Mouse (Mus musculus): ENCODE measurements around the gene Olfr1281. TPM values are rescaled to one million over a fixed set of nuclear protein-coding genes. Genes with fewer than 3 reads are reported as not detected.

Gene Olfr1281
- total RNA-seq (2012; rRNA removed) (not detected in 2 replicates), polyA plus RNA-seq (2012; ENCODE audit: insufficient read depth in 1 of 2, insufficient read length in 2 of 2, low read depth in 1 of 2, low replicate concordance in 2 of 2, missing spikeins in 1 of 2) (not detected)

DNA sequence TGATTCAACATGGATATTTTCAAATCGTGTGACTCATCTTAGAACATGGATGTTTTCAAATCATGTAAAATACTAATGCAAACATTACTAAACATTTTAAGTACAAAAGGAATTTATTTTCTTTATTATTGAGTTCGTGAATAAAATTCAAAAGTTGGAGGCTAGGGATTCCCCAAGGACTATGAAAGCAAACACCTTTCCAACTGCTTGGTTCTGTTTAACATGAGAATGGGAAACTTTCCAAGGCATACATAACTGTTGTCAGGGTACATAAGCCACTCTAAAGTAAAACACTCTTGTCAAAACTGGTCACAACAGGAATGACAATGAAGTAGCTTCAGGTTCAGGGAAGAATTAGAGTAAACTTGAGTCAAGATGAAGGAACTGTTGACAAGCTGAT lies at the start of gene Olfr1281:
Gene Olfr1281, plus strand, starts transcription at position 301 of the 400 bp plus-strand sequence.
- Histone ChIP-seq H3K79me2 (ENCODE audit: control insufficient read depth, insufficient read depth, low read length, poor library complexity) (no peaks in the 10 kb centered on the region), H3K36me3 (ENCODE audit: control insufficient read depth in 1 of 2, insufficient read depth in 2 of 2, low read length in 2 of 2) (no peaks in the 10 kb centered on the region), H3K4me1 (ENCODE audit: control insufficient read depth in 1 of 2, insufficient read depth in 2 of 2, low read length in 2 of 2) (no peaks in the 10 kb centered on the region), H3K4me3 (ENCODE audit: control insufficient read depth in 1 of 2, insufficient read depth in 1 of 2, low read depth in 2 of 2, low read length in 2 of 2) (no peak within 1 kb of the TSS), H3K27ac (ENCODE audit: control insufficient read depth, low read depth, low read length) (no peak within 1 kb of the TSS), H3K9ac (ENCODE audit: control insufficient read depth, low read depth, low read length, poor library complexity, severe bottlenecking) (no peak within 1 kb of the TSS), H3K9me3 (replicated peaks; ENCODE audit: insufficient read depth, low read length) (no peaks in the 10 kb centered on the region), H3K27me3 (ENCODE audit: control insufficient read depth in 1 of 2, insufficient read depth in 2 of 2, low read length in 2 of 2) (no peaks in the 10 kb centered on the region)
- no peak for DNase-seq (ENCODE audit: low read depth, low spot score)
- TF ChIP-seq TBP (IDR thresholded peaks at IDR 0.05; ENCODE audit: low read depth, low read length) (no peak), CHD1 (IDR thresholded peaks at IDR 0.05; ENCODE audit: low read depth, low read length) (no peak), POLR2AphosphoS2 (IDR thresholded peaks at IDR 0.05; ENCODE audit: low read length) (no peak), ZKSCAN1 (IDR thresholded peaks at IDR 0.05; ENCODE audit: low read depth, low read length) (no peak), ETS1 (IDR thresholded peaks at IDR 0.05; ENCODE audit: low read depth, low read length) (no peak), GABPA (IDR thresholded peaks at IDR 0.05; ENCODE audit: low read depth, low read length) (no peak), MYC (IDR thresholded peaks at IDR 0.05; ENCODE audit: low read depth, low read length) (no peak)

- H3K36me3 ChIP-seq (ENCODE audit: control insufficient read depth in 1 of 2, insufficient read depth in 2 of 2, low read length in 2 of 2), result no peaks in the 10 kb centered on the region
- TF ChIP-seq SIN3A (IDR thresholded peaks at IDR 0.05; ENCODE audit: low read length) (no peak), MYC (IDR thresholded peaks at IDR 0.05; ENCODE audit: low read depth, low read length) (no peak), MEF2A (IDR thresholded peaks at IDR 0.05; ENCODE audit: extremely low read depth, insufficient replicate concordance, low read depth, low read length, poor library complexity, severe bottlenecking) (no peak), CHD2 (IDR thresholded peaks at IDR 0.05; ENCODE audit: low read length) (no peak), NRF1 (IDR thresholded peaks at IDR 0.05; ENCODE audit: insufficient read depth, low read depth, low read length, poor library complexity, severe bottlenecking) (no peak), MAZ (IDR thresholded peaks at IDR 0.05; ENCODE audit: low read depth, low read length) (no peak), GATA1 (IDR thresholded peaks at IDR 0.05; ENCODE audit: low read depth, low read length) (no peak), USF2 (IDR thresholded peaks at IDR 0.05; ENCODE audit: borderline replicate concordance in 1 of 2, insufficient read depth in 1 of 2, low read depth in 1 of 2, low read length in 2 of 2) (no peak), BHLHE40 (IDR thresholded peaks at IDR 0.05; ENCODE audit: borderline replicate concordance, low read depth, low read length) (no peak), KAT2A (conservative IDR thresholded peaks at IDR 0.05; ENCODE audit: low read depth, low read length) (no peak), USF1 (IDR thresholded peaks at IDR 0.05; ENCODE audit: low read depth, low read length) (no peak), POLR2AphosphoS2 (IDR thresholded peaks at IDR 0.05; ENCODE audit: low read length) (no peak), MAX (IDR thresholded peaks at IDR 0.05; ENCODE audit: low read length) (no peak), MYB (IDR thresholded peaks at IDR 0.05; ENCODE audit: low read depth, low read length) (no peak), GABPA (IDR thresholded peaks at IDR 0.05; ENCODE audit: low read depth, low read length) (no peak), ZMIZ1 (IDR thresholded peaks at IDR 0.05; ENCODE audit: low read depth, low read length) (no peak), TBP (IDR thresholded peaks at IDR 0.05; ENCODE audit: low read depth, low read length) (no peak), EP300 (IDR thresholded peaks at IDR 0.05; ENCODE audit: low read depth in 1 of 2, low read length in 2 of 2) (no peak), JUND (IDR thresholded peaks at IDR 0.05; ENCODE audit: low read depth, low read length) (no peak)
- H3K4me1 ChIP-seq (ENCODE audit: control insufficient read depth in 1 of 2, insufficient read depth in 2 of 2, low read length in 2 of 2), result no peaks in the 10 kb centered on the region
- no peaks in the 10 kb centered on the region for H3K79me2 ChIP-seq (ENCODE audit: control insufficient read depth, insufficient read depth, low read length, poor library complexity)
- H3K27ac ChIP-seq (ENCODE audit: control insufficient read depth, low read depth, low read length), result no peak within 1 kb of the TSS
- no peaks in the 10 kb centered on the region for H3K9me3 ChIP-seq (replicated peaks; ENCODE audit: insufficient read depth, low read length)
- no peak for DNase-seq (ENCODE audit: low read depth, low spot score)
- H3K27me3 ChIP-seq (ENCODE audit: control insufficient read depth in 1 of 2, insufficient read depth in 2 of 2, low read length in 2 of 2), result no peaks in the 10 kb centered on the region
- H3K9ac ChIP-seq (ENCODE audit: control insufficient read depth, low read depth, low read length, poor library complexity, severe bottlenecking), result no peak within 1 kb of the TSS
- H3K4me3 ChIP-seq (ENCODE audit: control insufficient read depth in 1 of 2, insufficient read depth in 1 of 2, low read depth in 2 of 2, low read length in 2 of 2), result no peak within 1 kb of the TSS
These were observed 36.5 kb upstream of the Olfr1281 start, which contains the start of gene Olfr1278 for GRCm38 (mm10) chr2:111289836-111290235. Gene Olfr1278, plus strand, starts transcription at chr2:111290136.
